Mouse (Mus musculus): ENCODE measurements at regions not wholly inside any gene's neighbourhood (a gene's known extent, or its start where the extent isn't known, plus 50 kb on each side); places are given as distances from the start of the nearest gene placed in this dataset.
A peak's percentile ranks its signal among the peaks of the same experiment; 100 is the strongest.

- Histone ChIP-seq H3K4me2 (ENCODE audit: low read depth, low read length) (no peak overlapping the region), H3K36me3 (ENCODE audit: control insufficient read depth, insufficient read depth, low read length) (no peaks in the 10 kb centered on the region), H3K4me1 (ENCODE audit: control insufficient read depth, insufficient read depth, low read length) (no peaks in the 10 kb centered on the region), H3K9me3 (ENCODE audit: control insufficient read depth, low read length) (no peaks in the 10 kb centered on the region), H3K9ac (ENCODE audit: low read depth, low read length) (no peak overlapping the region), H3K4me3 (ENCODE audit: low read depth, low read length) (no peak overlapping the region), H3K27ac (replicated peaks; ENCODE audit: low read depth, low read length) (no peak overlapping the region), H3K27me3 (replicated peaks; ENCODE audit: control insufficient read depth, insufficient read depth, low read length) (no peaks in the 10 kb centered on the region)
- no peak for ATAC-seq (ENCODE audit: low read depth)
- DNase-seq (ENCODE audit: low spot score) = no peak
Measured at GRCm38 (mm10) chr7:52510686-52511085, 495.2 kb upstream of the 1700015G11Rik start.

- ATAC-seq (ENCODE audit: low read depth) (no peak), DNase-seq (ENCODE audit: low spot score) (no peak)
- H3K9me3 ChIP-seq (ENCODE audit: control insufficient read depth, low read length) = no peaks in the 10 kb centered on the region
- H3K36me3 ChIP-seq (ENCODE audit: control insufficient read depth, insufficient read depth, low read length) = no peaks in the 10 kb centered on the region
- no peaks in the 10 kb centered on the region for H3K4me1 ChIP-seq (ENCODE audit: control insufficient read depth, insufficient read depth, low read length)
- WGBS = 100% methylated on average over 1 of the region's 1 CpGs
- no peak overlapping the region for H3K9ac ChIP-seq (ENCODE audit: low read depth, low read length)
- no peak overlapping the region for H3K4me3 ChIP-seq (ENCODE audit: low read depth, low read length)
- no peak overlapping the region for H3K27ac ChIP-seq (replicated peaks; ENCODE audit: low read depth, low read length)
- H3K27me3 ChIP-seq (replicated peaks; ENCODE audit: control insufficient read depth, insufficient read depth, low read length) = no peaks in the 10 kb centered on the region
- H3K4me2 ChIP-seq (ENCODE audit: low read depth, low read length) = no peak overlapping the region
Measured at GRCm38 (mm10) chr7:52507988-52508387, 492.5 kb upstream of the 1700015G11Rik start.

- Histone ChIP-seq H3K4me1 (ENCODE audit: control insufficient read depth, insufficient read depth, low read length) (no peaks in the 10 kb centered on the region), H3K4me3 (ENCODE audit: low read depth, low read length) (no peak overlapping the region), H3K27ac (replicated peaks; ENCODE audit: low read depth, low read length) (no peak overlapping the region), H3K9ac (ENCODE audit: low read depth, low read length) (no peak overlapping the region), H3K4me2 (ENCODE audit: low read depth, low read length) (no peak overlapping the region), H3K36me3 (ENCODE audit: control insufficient read depth, insufficient read depth, low read length) (no peaks in the 10 kb centered on the region), H3K9me3 (ENCODE audit: control insufficient read depth, low read length) (no peaks in the 10 kb centered on the region), H3K27me3 (replicated peaks; ENCODE audit: control insufficient read depth, insufficient read depth, low read length) (no peaks in the 10 kb centered on the region)
- ATAC-seq (ENCODE audit: low read depth) (no peak), DNase-seq (ENCODE audit: low spot score) (no peak)
Measured at GRCm38 (mm10) chr7:52467135-52467534, 451.6 kb upstream of the 1700015G11Rik start.

GRCm38 (mm10) chr7:52466585-52466984 is 451.1 kb upstream of the 1700015G11Rik start:
- no peaks in the 10 kb centered on the region for H3K4me1 ChIP-seq (ENCODE audit: control insufficient read depth, insufficient read depth, low read length)
- no peak overlapping the region for H3K9ac ChIP-seq (ENCODE audit: low read depth, low read length)
- no peak overlapping the region for H3K27ac ChIP-seq (replicated peaks; ENCODE audit: low read depth, low read length)
- ATAC-seq (ENCODE audit: low read depth) (no peak), DNase-seq (ENCODE audit: low spot score) (peak; percentile 1)
- 75% methylated on average over 9 of the region's 9 CpGs for WGBS
- no peaks in the 10 kb centered on the region for H3K27me3 ChIP-seq (replicated peaks; ENCODE audit: control insufficient read depth, insufficient read depth, low read length)
- no peak overlapping the region for H3K4me3 ChIP-seq (ENCODE audit: low read depth, low read length)
- no peak overlapping the region for H3K4me2 ChIP-seq (ENCODE audit: low read depth, low read length)
- no peaks in the 10 kb centered on the region for H3K9me3 ChIP-seq (ENCODE audit: control insufficient read depth, low read length)
- H3K36me3 ChIP-seq (ENCODE audit: control insufficient read depth, insufficient read depth, low read length) = no peaks in the 10 kb centered on the region
